8 mouse cellular contexts compared by ENCODE assay signal in genomic region chr12:76879242-76879641, GRCm38 (mm10). TPM values are rescaled to one million over a fixed set of nuclear protein-coding genes. Genes with fewer than 3 reads are reported as not detected.
A peak's percentile ranks its signal among the peaks of the same experiment; 100 is the strongest.
DNase-seq lines count a peak whose midpoint lies in the region; ATAC-seq and TF ChIP-seq lines count a peak whose summit lies in the region.
"Had no signal": no experiment of that assay in that cellular context is flagged by ENCODE, and none has a peak within 500 bp of the region (broad histone marks: within the 10 kb centered on the region; RNA-seq: fewer than 3 reads in every experiment).

No protein-coding gene starts in this region.

- no peaks in the 10 kb centered on the region for H3K9me3 ChIP-seq in lung, embryonic 14.5 days (ENCODE audit: low read depth, low read length)

- DNase-seq in Muller cell, postnatal 12 days (ENCODE audit: inconsistent ontology term), result peak; percentile 34
- DNase-seq in cerebellum, adult 2 months, result peak; percentile 77
- DNase-seq in kidney, postnatal 14 days, result peak; percentile 80
- DNase-seq in lung, embryonic 14.5 days, result peak; percentile 83
- DNase-seq in right cerebral cortex, postnatal 25 days, result peak; percentile 28

- no peak overlapping the region for H3K27ac ChIP-seq in cerebellum, adult 2 months (ENCODE audit: insufficient read depth, low read length)
- no peak overlapping the region for H3K27ac ChIP-seq in lung, embryonic 14.5 days (ENCODE audit: low read depth)

- H3K9ac ChIP-seq in lung, embryonic 14.5 days, result no peak overlapping the region

- no peak overlapping the region for H3K4me2 ChIP-seq in lung, embryonic 14.5 days

- H3K4me1 ChIP-seq in cerebellum, adult 2 months (ENCODE audit: control insufficient read depth, insufficient read depth, low read length), result no peaks in the 10 kb centered on the region; the same call in 1 of the 2 replicates
- no peaks in the 10 kb centered on the region for H3K4me1 ChIP-seq in lung, embryonic 14.5 days (ENCODE audit: insufficient read depth)

- ATAC-seq in CD4-positive, CD25-positive, alpha-beta regulatory T cell, adult 4 months, result peak; percentile 79
- ATAC-seq in granulocyte monocyte progenitor cell, adult 5-6 weeks (replicated peaks; ENCODE audit: poor library complexity, severe bottlenecking), result 0 out of 2 replicates have a peak, but pooled peaks have one; percentile 33
- no peak for ATAC-seq in lung, embryonic 14.5 days (ENCODE audit: insufficient read depth)

- H3K36me3 ChIP-seq in lung, embryonic 14.5 days (ENCODE audit: insufficient read depth), result peaks cover 8% of the 10 kb centered on the region; the same call in 1 of the 2 replicates

- H3K27me3 ChIP-seq in cerebellum, adult 2 months (ENCODE audit: control insufficient read depth, insufficient read depth, low read length), result no peaks in the 10 kb centered on the region
- no peaks in the 10 kb centered on the region for H3K27me3 ChIP-seq in lung, embryonic 14.5 days (ENCODE audit: insufficient read depth, low read length)

- no peak overlapping the region for H3K4me3 ChIP-seq in cerebellum, adult 2 months (replicated peaks; ENCODE audit: insufficient read depth, low read depth, low read length)
- no peak overlapping the region for H3K4me3 ChIP-seq in lung, embryonic 14.5 days (ENCODE audit: low read depth, low read length)
- H3K4me3 ChIP-seq: myocyte had no signal

- peak; percentile 67 for TF ChIP-seq CTCF in cerebellum, adult 2 months (IDR thresholded peaks at IDR 0.05; ENCODE audit: borderline replicate concordance, insufficient read depth, low read depth, low read length)
- TF ChIP-seq CTCF in lung, embryonic 14.5 days (IDR thresholded peaks at IDR 0.05; ENCODE audit: low read depth), result peak; percentile 70

- 6% methylated on average over 5 of the region's 5 CpGs for whole genome bisulfite sequencing in cerebellum, adult 2 months
- WGBS in lung, embryonic 14.5 days, result 5% methylated on average over 5 of the region's 5 CpGs

- TF ChIP-seq POLR2A in cerebellum, adult 2 months (IDR thresholded peaks at IDR 0.05; ENCODE audit: borderline replicate concordance, insufficient read depth, low read length), result no peak

RNA-seq across cellular contexts. Expression of gene Rab15, which starts 56.5 kb away (rescaled TPM):
- polyA plus RNA-seq in CD4-positive, CD25-positive, alpha-beta regulatory T cell, adult 4 months (2017; shearing (Covaris generic)), result not detected
- polyA plus RNA-seq in cerebellum, adult 2 months (2012; rRNA removed), result 108 and 109 TPM in 2 replicates
- total RNA-seq in granulocyte monocyte progenitor cell, adult 5-6 weeks (2014; fragmentation: Nextera tagmentation), result not detected in 2 replicates
- total RNA-seq in granulocyte monocyte progenitor cell, adult 5-6 weeks (2017), result not detected in 2 replicates
- 26.0 and 36.5 TPM in 2 replicates for polyA plus RNA-seq in lung, embryonic 14.5 days (2014; fragmentation: Nextera tagmentation; extraction: Ambion mirVana)

Comparison
In these comparisons a context has a peak if more than half of its experiments do, and no peak if none do; other contexts are left out.
1. DNase-seq: peak in every context shown above with its lines; median percentile 83 in lung, embryonic 14.5 days; 80 in kidney, postnatal 14 days; 77 in cerebellum, adult 2 months; 34 in Muller cell, postnatal 12 days; 28 in right cerebral cortex, postnatal 25 days.
2. RNA of gene Rab15, which starts 56.5 kb away (polyA plus RNA-seq): 108 to 109 TPM in cerebellum, adult 2 months and 26.0 to 36.5 TPM in lung, embryonic 14.5 days; not detected in CD4-positive, CD25-positive, alpha-beta regulatory T cell, adult 4 months; every median in the first group is over 10 times any median in the second.